Mouse (Mus musculus) heart, adult 2 months (tissue): ENCODE results near the gene Jaml.
"Not testable (repeated sequence)": the region's sequence is repeated elsewhere in the genome, so short reads cannot be mapped to it uniquely, and the experiment has no call there.

Source experiments
- CTCF ChIP-seq: fragments of 200-600 bp; IDR thresholded peaks from 2 replicates; pipeline ENCODE4 v1.8.1; 2022; ENCODE audit warnings: antibody characterized with exemption, mild to moderate bottlenecking, moderate library complexity
- POLR2A ChIP-seq: fragments of 200-500 bp; IDR thresholded peaks from 2 replicates; pipeline ENCODE4 v1.6.1; 2011; ENCODE audit warnings: mild to moderate bottlenecking, low read depth, low read length, control low read depth; ENCODE audit not compliant: insufficient read depth

DNA sequence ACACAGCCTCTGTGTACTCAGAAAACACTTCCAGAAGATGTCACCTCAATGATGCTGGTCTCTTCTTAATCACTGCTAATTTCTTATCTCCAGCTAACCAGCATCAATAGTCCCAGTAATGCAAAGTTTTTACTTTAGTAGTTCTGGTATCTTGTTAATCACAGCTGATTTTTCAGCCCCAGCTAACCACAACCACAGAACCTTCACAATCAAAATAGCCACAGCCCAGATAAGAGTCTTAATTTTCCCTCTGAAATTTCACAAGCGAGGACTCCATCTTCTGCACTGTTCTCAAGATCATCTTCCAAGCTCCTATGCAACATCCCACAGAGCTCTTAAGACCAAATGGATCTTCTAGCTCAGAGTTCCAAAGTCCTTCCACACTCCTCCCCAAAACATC lies 41.2 kb upstream of the Jaml start:
- not testable (repeated sequence) for TF ChIP-seq CTCF, POLR2A
